Mouse (Mus musculus) hindbrain, embryonic 14.5 days (tissue): ENCODE measurements around the gene Cyp2d10. TPM values are rescaled to one million over a fixed set of nuclear protein-coding genes. Genes with fewer than 3 reads are reported as not detected.

Experiments used
- ATAC-seq: fragments of 200-750 bp; cut with Nextera tagmentation; 2 replicates; pipeline ENCODE4 v1.8.0; 2017; ENCODE audit warnings: moderate number of reproducible peaks, mild to moderate bottlenecking, moderate TSS enrichment, moderate library complexity; ENCODE audit not compliant: low FRiP score
- DNase-seq: peaks from one replicate; pipeline ENCODE4 v3.0.0-alpha.2; 2015; ENCODE audit warnings: low spot score
- H3K27ac ChIP-seq: fragments of 300-500 bp; sonication (generic); 2 replicates; pipeline ENCODE4 v1.5.1; 2014; ENCODE audit warnings: mild to moderate bottlenecking, moderate library complexity
- H3K27me3 ChIP-seq: fragments of 300-500 bp; sonication (generic); 2 replicates; pipeline ENCODE4 v1.6.1; 2014; ENCODE audit warnings: mild to moderate bottlenecking, low read length, mixed read lengths; ENCODE audit not compliant: control insufficient read depth, insufficient read depth
- H3K36me3 ChIP-seq: fragments of 300-500 bp; sonication (generic); replicated peaks from 2 replicates; pipeline ENCODE4 v1.6.1; 2014; ENCODE audit not compliant: control insufficient read depth, insufficient read depth
- H3K4me1 ChIP-seq: fragments of 300-500 bp; sonication (generic); replicated peaks from 2 replicates; pipeline ENCODE4 v1.6.1; 2014; ENCODE audit warnings: antibody characterized with exemption, low read length, mixed read lengths; ENCODE audit not compliant: control insufficient read depth, insufficient read depth
- H3K4me2 ChIP-seq: fragments of 300-500 bp; sonication (generic); replicated peaks from 2 replicates; pipeline ENCODE4 v1.6.1; 2014; ENCODE audit warnings: mild to moderate bottlenecking, moderate library complexity
- H3K4me3 ChIP-seq: fragments of 300-500 bp; sonication (generic); replicated peaks from 2 replicates; pipeline ENCODE4 v1.5.1; 2014; ENCODE audit warnings: mild to moderate bottlenecking, low read length
- H3K9ac ChIP-seq: fragments of 300-500 bp; sonication (generic); 2 replicates; pipeline ENCODE4 v1.6.1; 2014
- H3K9me3 ChIP-seq: fragments of 300-500 bp; sonication (generic); 2 replicates; pipeline ENCODE4 v1.6.1; 2016; ENCODE audit warnings: low read length; ENCODE audit not compliant: control insufficient read depth
- WGBS: fragments of 180-500 bp; shearing (Covaris S2); extraction: QIAGEN DNeasy Blood & Tissue Kit; methylation state at CpG from one replicate; pipeline ENCODE4 v1.1.7; 2014; 5-methylcytosine and 5-hydroxymethylcytosine counted together
- polyA plus RNA-seq: library from polyadenylated mRNA; unstranded; fragments of >200 nt; fragmentation: Nextera tagmentation; extraction: Ambion mirVana; gene quantifications from 2 replicates; pipeline ENCODE4 v1.2.1, GENCODE M21; 2014

The Cyp2d10 gene
- polyA plus RNA-seq, 1 experiment from 2014 or later, result not detected

DNA sequence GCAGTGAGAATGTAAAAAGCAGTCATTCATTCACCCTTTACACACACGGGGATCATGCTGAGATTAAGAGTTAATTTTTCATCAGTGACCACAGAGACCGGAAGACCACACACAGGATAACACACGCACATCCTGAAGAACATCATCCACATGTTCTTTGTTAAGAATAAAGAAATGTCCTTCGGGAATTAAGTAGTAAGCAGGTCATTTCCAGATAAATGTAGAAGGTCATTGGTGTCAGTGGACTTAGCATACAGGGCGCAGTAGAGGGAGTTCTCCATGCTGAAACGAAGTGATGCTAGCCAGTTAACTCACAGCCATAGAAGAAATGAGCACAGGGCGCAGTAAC lies 26.3 kb downstream of the Cyp2d10 start:
- Histone ChIP-seq H3K9ac (peak overlapping the region; percentile 44), H3K9me3 (no peaks in the 10 kb centered on the region), H3K4me3 (peak overlapping the region; percentile 30), H3K27me3 (no peaks in the 10 kb centered on the region), H3K36me3 (no peaks in the 10 kb centered on the region), H3K4me1 (0 out of 2 replicates have a peak, but pooled peaks cover 4% of the 10 kb centered on the region), H3K27ac (no peak overlapping the region), H3K4me2 (peak overlapping the region; percentile 58)
- WGBS, result 31% methylated on average over 7 of the region's 7 CpGs
- no peak for DNase-seq
- no peak for ATAC-seq

DNA sequence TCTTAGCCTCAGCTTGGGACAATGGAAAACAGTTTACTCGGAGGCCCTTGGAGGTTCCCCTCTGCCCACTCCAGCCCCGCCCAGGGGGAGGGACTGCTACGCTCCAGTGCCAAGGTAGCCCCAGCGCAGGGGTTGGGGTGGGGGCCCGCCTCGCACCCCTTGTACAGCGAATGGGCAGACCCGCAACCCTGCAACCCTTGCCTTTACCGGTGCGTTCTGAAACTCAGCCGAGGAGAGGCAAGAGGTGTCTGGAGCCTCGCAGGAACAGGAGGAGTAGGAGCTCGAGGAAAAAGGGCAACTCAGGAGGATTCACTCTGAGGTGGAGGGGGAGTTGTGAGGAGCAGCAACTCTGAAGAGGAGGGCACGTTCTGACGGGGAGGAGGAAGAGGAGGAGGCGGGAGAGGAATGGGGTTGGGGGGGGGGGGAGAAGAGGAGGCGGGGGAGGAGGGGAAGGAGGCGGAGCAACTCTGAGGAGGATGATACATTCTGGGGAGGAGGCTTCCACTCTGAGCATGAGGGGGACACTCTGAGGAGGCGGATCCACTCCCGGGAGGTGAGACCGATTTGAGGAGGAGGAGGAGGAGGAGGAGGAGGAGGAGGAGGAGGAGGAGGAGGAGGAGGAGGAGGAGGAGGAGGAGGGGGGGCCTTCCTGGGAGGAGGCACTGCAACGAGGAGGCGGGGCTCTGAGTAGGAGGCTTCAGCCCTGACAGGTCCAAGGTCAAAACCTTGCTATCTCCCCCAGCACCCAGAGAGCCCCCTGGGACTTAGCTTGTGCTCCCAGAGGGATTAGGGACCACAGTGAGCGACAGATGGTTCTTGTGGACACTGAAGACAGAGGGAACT lies 26.9 kb downstream of the Cyp2d10 start, which contains the start of gene Cyp2d22:
Gene Cyp2d22, minus strand, starts transcription at position 390 of the 843 bp plus-strand sequence.
- Histone ChIP-seq H3K9ac (peak within 1 kb of the TSS; percentile 44), H3K27ac (no peak within 1 kb of the TSS), H3K27me3 (no peaks in the 10 kb centered on the region), H3K36me3 (no peaks in the 10 kb centered on the region), H3K9me3 (no peaks in the 10 kb centered on the region), H3K4me3 (peak within 1 kb of the TSS; percentile 30), H3K4me1 (0 out of 2 replicates have a peak, but pooled peaks cover 4% of the 10 kb centered on the region), H3K4me2 (peak within 1 kb of the TSS; percentile 58)
- ATAC-seq (peak; percentile 64), DNase-seq (peak; percentile 28)
- WGBS, result 5% methylated on average over 18 of the region's 24 CpGs

DNA sequence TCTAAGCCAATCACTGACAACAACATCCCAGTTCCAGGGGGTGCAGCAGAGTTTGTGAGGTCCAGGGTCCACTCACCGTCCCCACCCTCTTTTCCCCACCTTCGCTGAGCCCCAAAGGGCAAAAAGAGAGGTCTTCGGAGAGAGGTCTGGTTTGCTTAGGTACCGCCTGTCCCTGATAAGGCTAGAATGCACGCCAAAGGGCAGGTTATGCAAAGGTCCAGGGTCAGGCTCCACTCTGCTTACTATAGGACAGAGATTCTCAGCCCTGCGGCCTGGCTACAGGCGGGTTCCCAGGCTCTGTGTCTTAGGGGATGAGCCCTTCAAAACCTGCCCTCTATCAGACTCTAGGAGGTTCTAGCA lies 27.5 kb downstream of the Cyp2d10 start:
- Histone ChIP-seq H3K9me3 (no peaks in the 10 kb centered on the region), H3K4me1 (0 out of 2 replicates have a peak, but pooled peaks cover 4% of the 10 kb centered on the region), H3K36me3 (no peaks in the 10 kb centered on the region), H3K27me3 (no peaks in the 10 kb centered on the region), H3K27ac (no peak overlapping the region), H3K4me3 (peak overlapping the region; percentile 30), H3K4me2 (peak overlapping the region; percentile 58), H3K9ac (no peak overlapping the region)
- DNase-seq (no peak), ATAC-seq (no peak)
- 30% methylated on average over 7 of the region's 7 CpGs for WGBS

DNA sequence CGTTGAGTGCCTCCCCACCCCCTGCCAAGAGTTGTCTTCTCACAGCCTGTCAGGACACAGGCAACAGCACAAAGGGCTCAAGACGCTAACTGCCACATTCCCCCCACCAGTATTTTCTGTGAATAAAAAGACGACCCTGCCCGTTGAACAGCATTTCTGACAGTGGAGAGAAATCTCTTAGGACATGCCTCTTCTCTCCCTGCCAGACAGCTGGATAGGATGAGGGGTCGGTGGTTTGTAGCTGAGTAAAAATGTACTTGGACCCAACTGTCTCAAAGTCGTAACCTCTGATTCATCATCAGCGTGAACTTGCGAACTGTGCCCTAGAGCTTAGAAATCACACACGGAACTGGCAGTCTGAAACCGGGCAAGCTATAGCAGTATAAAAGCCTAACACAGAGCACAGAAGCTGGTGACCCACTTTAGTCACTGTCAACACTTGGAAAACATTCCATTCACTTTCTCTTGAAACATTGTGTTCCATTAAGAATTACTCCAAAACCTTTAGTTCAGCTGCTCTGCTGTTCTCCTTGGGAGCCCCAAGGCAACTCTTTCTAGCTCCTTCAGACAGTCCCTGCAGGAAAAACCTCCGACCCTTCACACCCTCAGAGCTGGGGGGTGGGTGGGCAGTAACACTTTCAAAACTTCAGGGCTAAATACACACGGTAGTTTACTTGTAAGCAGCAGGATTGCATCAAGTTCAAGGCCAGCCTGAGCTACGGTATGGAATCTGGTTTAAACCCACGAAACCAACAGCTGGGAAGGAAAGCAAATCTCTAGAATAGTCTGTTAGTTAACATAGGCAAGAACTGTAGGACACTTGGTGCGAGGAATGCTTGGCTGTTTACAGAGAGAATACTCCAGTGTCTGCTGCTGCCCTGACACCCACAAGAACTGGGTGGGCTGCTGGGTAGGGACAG lies 28.5 kb downstream of the Cyp2d10 start:
- no peaks in the 10 kb centered on the region for H3K9me3 ChIP-seq
- 0 out of 2 replicates have a peak, but pooled peaks cover 4% of the 10 kb centered on the region for H3K4me1 ChIP-seq
- no peak overlapping the region for H3K9ac ChIP-seq
- no peaks in the 10 kb centered on the region for H3K27me3 ChIP-seq
- H3K27ac ChIP-seq, result no peak overlapping the region
- DNase-seq (no peak), ATAC-seq (no peak)
- WGBS, result 44% methylated on average over 15 of the region's 15 CpGs
- H3K36me3 ChIP-seq, result no peaks in the 10 kb centered on the region
- H3K4me2 ChIP-seq, result no peak overlapping the region
- no peak overlapping the region for H3K4me3 ChIP-seq

DNA sequence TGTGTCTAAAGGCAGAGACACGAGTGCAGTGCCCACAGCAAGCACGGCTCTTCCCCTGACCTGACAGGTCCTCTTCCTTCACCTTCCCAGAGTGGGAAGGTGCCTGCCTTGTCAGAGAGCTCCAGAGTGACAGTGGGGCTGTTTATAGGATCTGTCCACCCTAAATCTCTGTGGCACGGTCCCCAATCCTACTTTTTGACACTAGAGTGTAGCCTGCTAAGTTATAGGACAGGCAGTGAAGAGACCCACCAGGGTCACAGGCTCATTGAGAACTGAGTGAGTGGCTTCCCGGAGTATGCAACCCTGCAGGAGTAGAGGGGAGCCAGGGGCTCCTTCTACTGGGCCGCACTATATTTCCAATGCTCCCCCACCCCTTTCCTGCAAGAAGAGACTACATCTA lies 29.3 kb downstream of the Cyp2d10 start:
- 79% methylated on average over 5 of the region's 5 CpGs for WGBS
- no peak overlapping the region for H3K9ac ChIP-seq

DNA sequence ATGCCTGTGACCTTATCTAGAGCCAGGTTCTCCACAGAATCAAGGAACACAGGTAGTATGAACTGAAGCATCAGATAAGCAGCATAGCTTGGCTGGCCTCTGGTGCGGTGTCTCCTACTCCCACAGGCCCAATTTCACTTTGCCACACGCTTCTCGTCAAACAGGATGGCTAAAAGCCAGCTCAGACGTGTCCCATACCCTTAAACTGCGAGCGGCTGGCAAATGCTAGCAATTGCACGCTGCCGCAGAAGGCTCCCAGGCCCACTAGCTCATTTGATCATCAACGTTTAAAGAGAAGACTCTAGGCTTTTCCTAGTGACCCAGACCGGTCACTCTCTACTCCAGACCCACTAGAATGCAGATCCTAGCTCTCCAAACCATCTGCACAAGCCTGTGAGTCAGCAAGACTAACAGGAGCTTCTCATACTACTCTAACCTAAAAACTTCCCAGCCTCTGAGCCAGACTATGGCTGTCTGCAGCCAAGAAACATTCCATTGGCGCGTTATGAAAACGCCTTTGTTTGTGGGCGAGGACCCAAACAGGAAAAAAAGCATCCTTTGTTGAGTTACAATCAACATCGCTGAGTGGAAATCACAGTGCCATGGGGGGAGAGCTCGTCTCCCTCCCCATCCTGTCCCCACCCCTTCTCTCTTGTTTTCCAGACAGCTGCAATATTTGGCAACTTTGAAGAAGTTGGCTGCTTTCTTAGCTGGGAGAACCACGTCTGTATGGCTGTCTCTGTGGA lies 30.4 kb downstream of the Cyp2d10 start:
- Histone ChIP-seq H3K4me3 (no peak overlapping the region), H3K27me3 (no peaks in the 10 kb centered on the region), H3K4me2 (no peak overlapping the region), H3K4me1 (0 out of 2 replicates have a peak, but pooled peaks cover 4% of the 10 kb centered on the region), H3K27ac (peak overlapping the region; percentile 38; the same call in 1 of the 2 replicates), H3K9me3 (no peaks in the 10 kb centered on the region), H3K9ac (no peak overlapping the region), H3K36me3 (no peaks in the 10 kb centered on the region)
- DNase-seq (peak; percentile 24), ATAC-seq (peak; percentile 22; the same call in 1 of the 2 replicates)
- 55% methylated on average over 17 of the region's 17 CpGs for WGBS

More for the DNA sequence above, 29.3 kb downstream of the Cyp2d10 start:
- no peaks in the 10 kb centered on the region for H3K9me3 ChIP-seq
- no peak overlapping the region for H3K4me3 ChIP-seq
- ATAC-seq (no peak), DNase-seq (no peak)
- no peaks in the 10 kb centered on the region for H3K36me3 ChIP-seq
- no peaks in the 10 kb centered on the region for H3K27me3 ChIP-seq
- H3K27ac ChIP-seq, result no peak overlapping the region
- H3K4me2 ChIP-seq, result no peak overlapping the region
- H3K4me1 ChIP-seq, result 0 out of 2 replicates have a peak, but pooled peaks cover 4% of the 10 kb centered on the region

DNA sequence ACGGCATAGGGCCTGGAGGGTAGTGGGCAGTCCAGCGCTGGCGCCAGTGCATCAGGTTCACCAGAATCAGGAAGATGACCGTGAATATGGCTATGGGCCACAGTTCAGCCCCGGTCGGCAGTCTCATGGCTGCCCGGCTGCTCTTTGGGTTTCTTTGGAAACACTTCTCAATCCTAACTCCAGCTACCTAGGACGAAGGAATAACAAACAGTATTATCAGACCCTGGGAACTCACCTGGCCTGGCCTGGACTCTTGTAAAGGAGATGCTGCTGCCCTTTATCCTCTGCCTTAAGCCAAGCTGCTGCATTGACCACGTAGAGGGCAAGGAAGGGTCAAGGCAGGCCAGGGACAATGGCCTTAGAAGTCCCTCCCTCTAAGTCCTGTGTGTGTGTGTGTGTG lies 31.1 kb downstream of the Cyp2d10 start:
- H3K4me1 ChIP-seq, result 0 out of 2 replicates have a peak, but pooled peaks cover 4% of the 10 kb centered on the region
- no peak for DNase-seq
- H3K36me3 ChIP-seq, result no peaks in the 10 kb centered on the region
- 86% methylated on average over 9 of the region's 9 CpGs for WGBS
- H3K4me2 ChIP-seq, result no peak overlapping the region
- no peak for ATAC-seq
- H3K9me3 ChIP-seq, result no peaks in the 10 kb centered on the region
- H3K27ac ChIP-seq, result no peak overlapping the region
- no peak overlapping the region for H3K9ac ChIP-seq
- H3K27me3 ChIP-seq, result no peaks in the 10 kb centered on the region
- H3K4me3 ChIP-seq, result no peak overlapping the region

DNA sequence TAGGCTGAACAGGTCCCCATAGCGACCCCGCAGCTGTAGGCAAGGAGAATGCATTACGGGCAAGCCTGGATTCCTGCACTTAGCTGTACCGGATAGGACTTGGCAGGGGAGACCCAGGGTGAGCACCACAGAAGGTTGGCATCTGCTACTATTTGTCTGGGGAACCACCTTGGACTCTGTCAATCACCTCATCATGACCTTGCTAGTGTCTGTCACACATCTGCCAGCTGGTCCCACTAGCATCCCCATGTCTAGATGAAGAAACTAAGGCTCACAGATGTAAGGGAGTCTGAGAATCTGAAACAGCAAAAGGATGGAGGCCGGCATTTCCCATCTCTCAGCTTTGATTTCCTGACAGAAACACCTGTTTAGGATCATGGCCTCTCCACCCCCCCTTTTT lies 32.6 kb downstream of the Cyp2d10 start:
- Histone ChIP-seq H3K36me3 (no peaks in the 10 kb centered on the region), H3K4me1 (no peaks in the 10 kb centered on the region), H3K27ac (no peak overlapping the region), H3K4me3 (no peak overlapping the region), H3K9me3 (no peaks in the 10 kb centered on the region), H3K27me3 (no peaks in the 10 kb centered on the region), H3K9ac (no peak overlapping the region), H3K4me2 (no peak overlapping the region)
- DNase-seq (no peak), ATAC-seq (no peak)
- WGBS, result 78% methylated on average over 5 of the region's 5 CpGs
